Mouse (Mus musculus) CD4-positive, CD25-positive, alpha-beta regulatory T cell, adult 2 months (primary cell): Measurements from ENCODE around the gene Pced1b.
"Not testable (repeated sequence)": the region's sequence is repeated elsewhere in the genome, so short reads cannot be mapped to it uniquely, and the experiment has no call there.

ENCODE experiments used
- DNase-seq: peaks from one replicate; pipeline ENCODE4 v3.0.0-alpha.2; 2012; ENCODE audit warnings: low read depth, low spot score

Gene Pced1b

DNA sequence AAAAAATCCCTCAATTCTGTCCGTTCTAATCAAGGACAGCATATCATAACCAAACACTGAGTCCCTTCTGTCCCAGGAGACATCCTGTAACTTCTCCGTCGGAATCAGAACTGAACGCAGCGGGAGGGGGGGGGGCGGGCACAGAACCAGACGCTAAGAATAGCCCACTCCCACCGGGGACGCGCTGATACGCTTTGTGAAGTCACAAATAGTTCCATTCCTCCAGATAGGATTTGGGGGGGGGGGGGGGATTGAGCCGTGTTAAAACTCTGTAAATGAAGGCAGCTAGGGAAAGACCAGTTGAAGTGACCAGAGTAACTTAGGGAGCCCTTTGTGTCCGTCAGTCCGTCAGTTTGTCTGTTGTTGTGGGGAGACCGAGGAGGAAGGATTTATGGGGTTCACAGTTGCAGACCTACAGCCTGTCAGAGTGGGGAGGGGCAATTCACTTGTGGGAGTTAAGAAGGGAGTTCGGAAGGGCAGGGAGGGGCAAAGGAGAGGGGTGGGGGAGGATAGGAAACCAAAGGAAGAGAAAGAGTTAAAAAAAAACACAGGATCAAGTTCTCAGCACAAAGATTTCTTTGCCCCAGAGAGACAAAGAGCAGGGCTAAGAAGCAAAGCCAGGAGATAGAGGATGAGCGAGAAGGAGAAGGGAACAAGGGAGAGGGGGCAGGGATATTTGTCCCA, 91.6 kb downstream of the Pced1b start:
- no peak for DNase-seq

DNA sequence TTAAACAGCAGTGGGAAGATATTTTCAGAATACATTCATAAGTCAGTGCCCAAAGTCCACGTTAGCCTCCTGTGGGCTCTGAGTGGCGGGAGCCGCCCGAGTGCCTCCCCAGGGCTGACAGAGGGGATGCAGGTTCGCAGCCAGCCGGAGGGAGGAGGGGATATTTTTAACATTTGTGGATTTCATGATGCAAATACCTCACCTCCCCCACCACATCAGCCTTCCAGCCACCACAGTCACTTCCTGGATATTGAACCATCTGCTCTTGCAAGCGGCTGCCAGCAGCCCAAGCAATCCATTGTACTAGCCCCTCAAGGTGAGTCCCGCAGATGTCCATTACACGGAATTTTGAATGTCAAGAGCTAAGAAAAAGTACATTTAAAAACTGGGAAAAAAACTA, 95.4 kb downstream of the Pced1b start:
- peak; percentile 69 for DNase-seq

DNA sequence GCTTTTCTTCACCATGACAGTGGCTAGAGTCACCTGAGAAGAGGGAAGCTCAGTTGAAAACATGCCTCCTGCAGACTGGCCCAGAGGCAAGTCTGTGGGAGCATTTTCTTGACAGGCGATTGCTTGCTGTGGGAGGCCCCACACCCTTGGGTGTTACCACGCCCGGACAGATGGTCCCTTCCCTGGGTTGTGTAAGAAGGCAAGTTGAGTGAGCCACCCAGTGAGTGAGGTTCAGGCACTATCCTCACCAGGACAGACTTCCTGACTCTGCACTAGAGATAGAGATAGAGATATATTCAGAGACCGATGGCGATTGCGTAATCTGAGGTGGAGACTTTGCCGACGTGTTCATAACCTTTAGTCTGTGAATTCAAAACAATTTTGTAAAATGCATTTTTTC, 96.0 kb downstream of the Pced1b start:
- peak; percentile 80 for DNase-seq

DNA sequence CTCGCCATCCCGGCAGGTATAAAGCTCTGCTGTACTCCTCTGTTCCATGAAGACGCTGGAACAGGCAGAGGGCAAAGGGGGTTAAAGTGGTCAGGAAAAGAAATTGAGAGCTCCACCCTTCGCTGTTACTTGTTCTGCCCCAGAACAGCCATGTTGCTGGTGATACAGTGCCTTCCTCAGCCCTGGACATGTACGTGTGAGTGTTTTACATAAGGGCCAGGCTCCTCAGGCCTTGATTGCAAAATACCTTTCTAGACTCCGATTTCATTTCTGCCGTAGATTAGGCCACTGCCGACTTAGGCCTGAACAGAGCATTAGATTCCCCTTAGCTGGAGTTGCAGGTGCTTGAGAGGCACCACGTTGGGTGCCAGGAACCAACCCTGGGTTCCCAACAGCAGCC, 97.0 kb downstream of the Pced1b start:
- no peak for DNase-seq

DNA sequence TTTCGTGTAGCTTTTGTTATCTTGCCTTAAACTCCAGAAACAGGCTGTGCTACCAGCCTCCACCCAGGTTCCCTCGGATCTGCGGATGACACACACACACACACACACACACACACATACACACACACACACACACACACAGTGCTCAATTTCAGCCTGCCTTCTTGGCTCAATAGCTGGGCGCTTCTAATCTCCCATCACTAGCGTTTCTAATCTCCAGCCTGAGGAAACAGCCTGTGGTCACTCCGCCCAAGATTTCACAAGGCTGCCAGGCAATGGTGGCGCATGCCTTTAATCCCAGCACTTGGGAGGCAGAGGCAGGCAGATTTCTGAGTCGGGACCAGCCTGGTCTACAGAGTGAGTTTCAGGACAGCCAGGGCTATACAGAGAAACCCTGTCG, 98.2 kb downstream of the Pced1b start:
- DNase-seq: no peak

DNA sequence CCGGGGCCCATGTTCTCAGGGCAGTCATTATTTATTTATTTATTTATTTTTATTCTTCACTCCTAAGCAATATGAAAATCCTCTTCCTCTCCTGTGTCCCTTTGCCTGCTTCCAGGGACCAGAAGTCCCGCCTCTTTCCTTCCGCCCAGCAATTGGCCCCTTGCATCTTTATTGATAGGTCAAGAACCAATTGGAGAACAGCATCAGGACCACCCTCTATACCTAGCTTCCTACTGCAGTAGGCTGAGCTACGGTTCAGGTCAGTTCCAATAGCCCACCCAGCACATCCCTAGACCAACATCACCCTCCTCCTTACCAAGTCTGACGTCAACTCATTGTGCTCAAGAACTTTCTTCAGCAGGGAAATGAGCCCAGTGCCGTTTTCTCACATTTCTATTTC, 99.0 kb downstream of the Pced1b start:
- DNase-seq: no peak

DNA sequence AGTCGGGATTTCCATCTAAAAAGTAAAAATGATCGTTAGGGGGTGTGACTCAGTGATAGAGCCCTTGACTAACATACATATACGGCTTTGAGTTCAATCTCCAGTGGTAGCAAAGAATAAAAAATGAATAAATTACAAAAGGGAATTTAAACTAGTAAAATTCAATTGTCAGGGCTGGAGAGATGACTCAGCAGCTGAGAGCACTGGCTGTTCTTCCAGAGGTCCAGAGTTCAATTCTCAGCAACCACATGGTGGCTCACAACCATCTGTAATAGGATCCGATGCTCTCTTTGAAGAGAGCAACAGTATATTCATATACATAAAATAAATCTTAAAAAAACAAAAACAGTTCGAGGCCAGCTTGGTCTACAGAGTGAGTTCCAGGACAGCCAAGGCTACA, 99.5 kb downstream of the Pced1b start:
- no peak for DNase-seq

DNA sequence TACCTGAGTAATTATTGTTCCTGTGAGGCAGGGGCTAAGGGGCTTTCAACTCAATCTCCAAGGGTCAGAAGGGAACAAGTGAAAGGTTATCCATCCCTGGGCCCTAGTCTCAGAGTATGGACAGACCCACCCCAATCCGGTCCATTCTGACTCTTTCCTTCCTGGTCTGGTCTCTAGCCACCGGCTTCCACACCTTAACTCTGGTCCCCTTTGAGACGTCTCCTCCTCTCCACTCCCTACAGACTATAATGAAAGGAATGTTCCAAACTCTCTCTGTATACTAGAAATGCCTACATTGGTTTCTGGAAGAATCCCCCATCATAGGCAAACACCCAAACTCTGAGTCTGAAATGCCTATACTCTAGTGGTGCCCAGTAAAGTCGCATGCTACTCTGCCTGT, 100.0 kb downstream of the Pced1b start:
- no peak for DNase-seq

DNA sequence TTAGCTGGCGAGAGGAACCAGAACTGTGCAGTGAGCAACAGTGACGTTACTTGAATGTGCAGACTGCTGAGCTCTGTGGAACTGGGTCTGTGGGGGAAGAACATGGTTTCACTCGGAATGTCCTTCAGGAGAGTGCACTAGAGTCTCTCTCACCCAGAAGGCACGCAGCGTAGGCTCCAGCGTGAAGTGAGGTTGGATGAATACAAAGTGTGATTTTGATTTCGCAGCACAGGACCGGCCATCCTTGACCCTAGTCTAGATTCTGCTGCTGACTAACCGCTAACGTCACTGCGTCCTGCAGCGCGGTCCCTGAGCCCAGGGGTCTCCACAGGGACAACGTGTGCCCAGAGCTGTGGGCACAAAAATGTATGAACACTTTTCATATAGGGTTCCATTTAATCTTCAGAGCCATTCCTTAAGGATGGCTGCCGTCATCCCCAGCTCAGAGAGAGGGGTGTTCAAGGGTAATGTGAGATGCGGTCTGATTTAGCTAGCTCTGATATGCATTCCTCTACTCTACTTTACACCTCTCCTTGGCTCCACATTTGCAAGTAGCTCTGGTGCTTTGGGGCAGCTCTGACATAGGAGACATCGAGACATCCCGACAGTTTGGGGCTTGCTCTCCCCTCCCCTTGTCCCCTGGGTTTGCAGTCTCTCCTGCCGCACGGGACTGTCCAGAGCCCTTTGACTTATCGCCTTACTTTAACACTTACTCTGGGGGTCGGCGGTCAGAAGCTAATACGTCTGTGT, 101.8 kb downstream of the Pced1b start:
- DNase-seq: no peak

DNA sequence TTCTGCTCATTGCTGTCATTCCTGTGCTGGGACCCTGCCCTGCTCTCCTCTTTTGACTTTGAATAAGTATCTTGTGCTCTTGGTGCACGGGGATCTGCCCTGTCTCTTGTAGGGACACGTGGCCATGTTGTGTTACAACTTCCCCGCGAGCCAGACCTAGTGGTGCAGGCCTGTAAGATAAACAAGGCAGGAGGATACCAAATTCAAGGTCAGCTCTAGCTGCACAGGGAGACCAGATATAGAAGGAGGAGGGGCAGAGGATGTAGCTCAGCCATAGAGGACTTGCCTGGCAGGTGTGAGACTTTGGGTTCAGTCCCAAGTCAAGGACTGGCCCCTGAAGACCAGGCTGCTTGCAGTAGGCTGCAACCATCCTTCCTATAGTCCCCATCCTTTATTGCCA, 103.6 kb downstream of the Pced1b start:
- peak; percentile 36 for DNase-seq

DNA sequence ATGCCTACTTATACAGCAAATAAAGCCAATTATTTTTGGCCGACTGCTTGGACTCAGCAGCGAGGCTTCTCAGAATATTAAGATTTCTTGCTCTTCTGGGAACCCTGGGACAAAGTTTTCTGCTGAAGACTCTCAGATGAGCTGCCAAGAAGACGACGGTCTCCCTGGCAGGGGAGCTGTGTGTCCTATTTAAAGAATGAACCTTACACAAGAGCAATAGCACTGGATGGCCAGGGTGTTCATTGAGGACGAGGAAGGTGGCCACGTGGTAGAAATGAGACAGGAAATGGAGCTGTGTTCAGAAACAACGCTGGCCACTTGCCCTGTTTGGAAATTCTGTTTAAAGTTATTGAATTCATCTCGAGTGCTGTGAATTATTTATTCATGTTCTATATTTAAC, 104.1 kb downstream of the Pced1b start:
- DNase-seq: peak; percentile 34

DNA sequence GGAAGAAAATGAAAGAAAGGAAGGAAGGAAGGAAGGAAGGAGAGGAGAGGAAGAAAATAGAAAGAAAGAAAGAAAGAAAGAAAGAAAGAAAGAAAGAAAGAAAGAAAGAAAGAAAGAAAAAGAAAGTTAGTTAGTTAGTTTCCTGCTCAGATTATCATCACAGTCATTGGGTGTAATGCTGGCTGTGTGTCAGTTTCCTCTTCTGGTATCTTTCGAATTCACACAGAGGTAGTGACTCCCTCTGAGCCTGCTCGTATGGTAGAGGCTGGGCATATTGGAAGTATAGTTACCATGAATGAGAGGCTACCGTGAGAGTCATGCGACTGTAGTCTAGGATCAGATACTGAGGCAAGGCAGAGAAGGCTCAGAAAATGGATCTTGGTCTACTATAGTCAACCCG, 104.8 kb downstream of the Pced1b start:
- DNase-seq: peak; percentile 54

DNA sequence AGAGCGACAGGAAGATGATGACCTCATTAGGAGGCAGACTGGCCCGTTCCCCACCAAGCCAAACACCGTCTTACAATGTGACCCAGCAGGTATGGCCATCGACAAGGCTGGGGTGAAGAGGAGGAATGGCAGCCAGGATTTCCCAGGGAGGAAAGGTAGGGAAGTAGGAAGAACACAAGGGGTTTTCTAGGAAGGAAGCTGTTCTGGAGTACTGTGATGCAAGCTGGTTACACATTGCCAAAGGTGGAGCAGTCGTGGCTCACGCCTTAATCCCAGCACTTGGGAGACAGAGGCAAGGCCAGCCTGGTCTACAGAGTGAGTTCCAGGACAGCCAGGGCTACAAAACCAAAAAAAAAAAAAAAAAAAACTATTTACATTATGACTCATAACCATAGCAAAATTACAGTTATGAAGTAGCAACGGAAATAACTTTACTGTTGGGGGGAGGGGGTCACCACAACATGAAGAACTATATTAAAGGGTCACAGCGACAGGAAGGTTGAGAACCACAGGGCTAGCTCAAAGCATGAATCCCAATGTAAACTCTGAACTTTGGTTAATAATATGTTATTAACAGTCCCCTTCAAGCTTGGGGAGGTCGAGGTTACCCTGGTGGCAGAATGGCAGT, 108.9 kb downstream of the Pced1b start:
- DNase-seq: peak; percentile 76

DNA sequence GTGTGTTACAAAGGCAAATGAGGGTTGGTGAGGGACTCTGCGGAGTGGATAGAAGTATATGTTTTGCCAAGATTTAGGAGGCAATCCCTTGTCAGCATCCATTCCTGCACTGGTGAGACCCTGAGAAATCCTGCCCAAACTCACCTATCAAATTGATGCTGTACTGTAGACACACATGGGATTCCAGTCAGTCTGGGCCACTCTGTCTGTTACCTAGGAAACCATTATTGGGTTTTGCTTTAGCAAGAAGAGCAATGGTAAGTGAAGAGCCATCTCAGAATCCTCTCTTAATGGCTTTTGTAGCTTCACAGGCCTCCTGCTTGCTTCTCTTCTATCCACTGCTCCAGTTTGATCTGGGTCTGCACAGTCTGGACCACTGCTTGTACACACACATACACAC, 110.1 kb downstream of the Pced1b start:
- no peak for DNase-seq

DNA sequence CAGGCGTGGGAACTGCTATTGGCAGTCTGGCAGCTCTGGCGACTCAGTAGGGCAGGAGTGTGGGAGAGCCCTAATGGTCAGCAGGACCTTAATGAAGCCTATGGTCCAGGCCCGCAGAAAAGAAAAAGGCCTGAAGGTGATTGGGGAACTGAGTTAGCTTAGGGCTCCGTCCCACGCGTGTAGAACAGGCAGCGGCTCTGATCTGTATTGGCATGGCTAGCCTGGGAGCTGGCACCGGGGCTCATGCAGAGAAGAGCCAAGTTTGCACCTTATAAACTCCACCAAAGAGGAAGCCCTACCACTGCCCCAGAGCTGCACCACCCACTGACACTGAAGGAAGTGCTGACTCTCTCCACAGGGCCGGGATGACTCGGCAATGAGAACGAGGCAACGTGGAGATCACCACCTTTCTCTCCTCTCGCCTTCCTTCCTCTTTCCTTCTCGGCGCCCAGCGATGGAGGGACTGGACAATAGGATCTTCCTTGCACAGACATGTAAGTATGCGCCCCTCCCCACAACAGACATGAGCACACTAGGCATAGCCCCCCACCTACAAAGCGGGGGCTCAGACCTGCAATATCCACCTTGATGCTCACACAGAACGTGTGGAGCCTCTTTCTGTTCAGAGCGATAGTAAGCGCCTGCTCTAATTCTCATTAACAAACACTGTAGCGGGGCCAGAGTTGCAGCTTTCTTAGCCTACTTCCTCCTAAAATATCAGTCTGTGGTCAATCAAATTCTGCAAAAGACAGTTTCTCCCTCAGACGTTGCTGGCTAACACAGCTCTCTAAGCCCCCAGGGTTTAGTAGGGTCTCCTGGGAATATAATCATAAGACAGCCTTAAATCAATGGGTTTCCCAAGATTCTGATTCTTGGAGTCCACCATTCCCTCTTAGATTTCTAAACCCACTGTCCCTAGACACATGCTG, 114.2 kb downstream of the Pced1b start:
- peak; percentile 77 for DNase-seq

DNA sequence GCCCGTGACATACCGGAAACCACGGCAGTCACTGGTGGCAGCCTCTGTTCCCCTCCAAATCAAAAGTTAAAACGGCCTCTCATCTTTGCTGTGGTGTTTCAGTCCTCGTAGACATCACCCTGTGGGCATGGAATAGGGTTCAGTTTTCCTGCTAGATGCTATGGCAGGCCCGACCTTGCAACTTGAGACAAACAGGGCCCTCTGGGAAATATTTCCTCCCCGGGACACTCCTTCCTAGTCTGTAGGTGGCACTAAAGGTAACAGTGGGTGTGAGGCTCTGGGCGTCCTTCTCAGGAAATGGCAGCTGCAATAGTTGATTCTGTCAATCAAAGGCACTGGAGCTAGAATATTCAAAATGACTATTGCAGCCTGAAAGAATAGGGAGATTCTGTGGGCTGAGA, 114.9 kb downstream of the Pced1b start:
- peak; percentile 76 for DNase-seq

DNA sequence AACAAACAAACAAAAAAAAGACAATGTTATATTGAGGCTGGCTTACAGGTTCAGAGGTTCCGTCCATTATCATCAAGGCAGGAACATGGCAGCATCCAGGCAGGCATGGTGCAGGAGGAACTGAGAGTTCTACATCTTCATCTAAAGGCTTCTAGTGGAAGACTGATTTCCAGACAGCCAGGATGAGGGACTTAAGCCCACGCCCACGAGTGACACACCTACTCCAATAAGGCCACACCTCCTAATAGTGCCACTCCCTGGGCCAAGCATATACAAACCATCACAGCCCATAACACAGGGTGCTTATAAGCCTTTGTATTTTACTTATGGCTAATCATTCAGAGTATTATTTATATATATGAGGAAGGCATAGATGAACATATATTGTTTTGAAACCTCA, 117.4 kb downstream of the Pced1b start:
- DNase-seq: not testable (repeated sequence)

DNA sequence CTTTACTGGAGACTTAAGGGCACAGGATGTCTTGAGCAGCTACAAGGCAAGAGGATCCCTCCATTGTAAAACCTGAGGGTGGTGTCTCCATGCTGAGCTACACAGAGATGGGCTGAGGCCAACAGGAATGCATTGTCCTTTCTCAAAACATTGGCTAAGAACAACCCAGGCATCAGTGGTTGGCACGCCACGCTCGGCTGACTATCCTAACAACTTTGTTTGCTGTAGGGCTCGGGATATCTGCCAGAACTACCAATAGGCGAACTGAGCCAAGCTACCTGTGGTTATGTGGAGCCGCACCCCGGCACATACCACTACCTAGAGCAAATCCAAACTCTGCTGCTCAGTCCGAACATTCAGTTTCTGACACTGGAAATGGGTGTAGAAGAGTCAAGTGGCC, 118.1 kb downstream of the Pced1b start:
- no peak for DNase-seq

DNA sequence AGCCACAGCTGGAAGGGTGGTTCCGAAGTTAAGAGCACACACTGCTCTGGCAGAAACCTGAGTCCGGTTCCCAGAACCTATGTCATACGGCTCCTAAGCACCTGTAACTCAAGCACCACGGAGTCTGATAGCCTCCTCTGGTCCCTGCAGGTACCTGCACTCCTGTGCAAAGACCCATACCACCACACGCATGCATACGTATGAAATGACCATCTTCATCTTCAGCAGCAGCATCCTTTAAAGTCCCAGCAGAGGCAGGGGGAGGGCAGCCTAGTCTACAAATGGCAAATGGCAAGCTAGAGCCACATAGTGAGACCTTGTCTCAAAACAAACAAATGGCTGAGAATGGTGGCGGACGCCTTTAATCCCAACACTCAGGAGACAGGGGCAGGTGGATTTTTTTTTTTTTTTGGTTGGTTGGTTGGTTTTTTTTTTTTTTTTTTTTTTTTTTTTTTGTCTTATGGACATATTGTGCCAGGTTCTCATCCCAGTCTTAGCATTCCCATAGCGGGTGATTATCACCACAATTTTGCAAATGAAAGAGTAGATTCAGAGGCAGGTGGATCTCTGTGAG, 121.2 kb downstream of the Pced1b start:
- no peak for DNase-seq

DNA sequence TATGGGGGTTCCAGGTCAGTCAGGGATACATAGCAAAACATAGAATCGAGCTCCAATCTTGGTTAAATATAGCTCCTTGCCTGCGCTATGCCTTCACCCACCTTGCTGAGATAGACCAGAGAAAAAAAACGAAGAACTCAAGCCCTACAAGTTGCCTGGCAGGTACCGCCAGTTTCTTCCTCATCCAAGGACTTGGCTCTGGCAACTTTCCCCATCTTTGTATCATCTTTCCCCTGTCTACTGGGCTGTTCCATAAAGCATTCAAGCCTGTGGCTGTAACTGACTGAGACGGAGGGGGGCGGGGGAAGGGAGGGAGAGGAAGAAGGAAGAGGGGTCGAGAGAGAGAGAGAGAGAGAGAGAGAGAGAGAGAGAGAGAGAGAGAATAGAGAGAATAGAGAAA, 121.7 kb downstream of the Pced1b start:
- DNase-seq: no peak

DNA sequence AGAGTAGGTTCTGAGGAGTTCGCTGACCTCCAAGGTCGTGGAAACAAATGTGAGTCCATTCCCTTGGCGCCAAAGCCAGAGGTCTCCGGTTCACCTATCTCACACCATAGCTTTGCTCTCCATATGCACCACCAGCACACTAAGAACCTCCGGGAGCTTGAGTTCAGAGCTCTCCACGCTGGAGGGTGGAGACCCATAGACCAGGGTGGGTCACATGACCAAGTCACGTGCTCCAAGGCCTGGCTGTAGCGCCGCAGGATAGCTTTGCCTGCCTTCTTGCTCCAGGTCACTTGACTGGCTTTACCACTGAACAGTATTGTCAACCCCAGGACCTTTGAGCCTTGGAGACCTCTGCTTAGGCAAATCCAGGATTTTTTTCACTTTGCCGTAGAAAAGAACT, 122.2 kb downstream of the Pced1b start:
- DNase-seq: no peak

DNA sequence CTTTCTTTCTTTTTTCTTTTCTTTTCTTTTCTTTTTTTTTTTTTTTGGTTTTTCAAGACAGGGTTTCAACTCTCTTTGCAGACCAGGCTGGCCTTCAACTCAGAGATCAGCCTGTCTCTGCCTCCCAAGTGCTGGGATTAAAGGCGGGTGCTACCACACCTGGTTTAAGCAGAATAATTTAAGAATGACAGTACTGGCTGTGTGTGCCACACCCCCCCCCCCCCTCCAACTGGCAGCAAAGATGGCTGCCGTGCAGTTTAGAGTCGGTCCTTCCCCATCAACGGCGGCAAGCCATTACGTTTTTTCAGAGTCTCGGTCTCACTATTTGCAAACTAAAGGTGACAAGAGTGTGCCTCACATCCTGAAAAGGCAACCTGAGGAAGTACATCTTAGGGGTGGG, 124.0 kb downstream of the Pced1b start:
- DNase-seq: no peak
